28 mouse cellular contexts compared by ENCODE assay signal in genomic region chr9:44977813-44978212, GRCm38 (mm10). TPM values are rescaled to one million over a fixed set of nuclear protein-coding genes. Genes with fewer than 3 reads are reported as not detected.
"Had no signal": no experiment of that assay in that cellular context is flagged by ENCODE, and none has a peak within 500 bp of the region (broad histone marks: within the 10 kb centered on the region; RNA-seq: fewer than 3 reads in every experiment).

No protein-coding gene starts in this region.

- H3K4me3 ChIP-seq: layer of hippocampus, adult 2 months; limb, embryonic 10.5 days; limb, embryonic 13.5 days; liver, embryonic 12.5 days; liver, embryonic 15.5 days; lung, embryonic 15.5 days; megakaryocyte, embryonic 14.5 days; midbrain, embryonic 10.5 days; midbrain, embryonic 13.5 days; myocyte; neural tube, embryonic 13.5 days had no signal

- H3K27ac ChIP-seq: kidney, postnatal 0 days; layer of hippocampus, adult 2 months; limb, embryonic 10.5 days; limb, embryonic 13.5 days; liver, embryonic 12.5 days; liver, embryonic 15.5 days; lung, embryonic 15.5 days; midbrain, embryonic 10.5 days; midbrain, embryonic 13.5 days; neural tube, embryonic 13.5 days had no signal

- H3K4me2 ChIP-seq: limb, embryonic 13.5 days; liver, embryonic 12.5 days; liver, embryonic 15.5 days; lung, embryonic 15.5 days; midbrain, embryonic 13.5 days; neural tube, embryonic 13.5 days had no signal

- H3K9ac ChIP-seq: limb, embryonic 13.5 days; liver, embryonic 12.5 days; liver, embryonic 15.5 days; lung, embryonic 15.5 days; midbrain, embryonic 13.5 days; neural tube, embryonic 13.5 days had no signal

- H3K27me3 ChIP-seq: lung, embryonic 15.5 days had no signal

- H3K36me3 ChIP-seq: limb, embryonic 10.5 days; limb, embryonic 13.5 days; liver, embryonic 12.5 days; liver, embryonic 15.5 days; lung, embryonic 15.5 days; midbrain, embryonic 10.5 days; midbrain, embryonic 13.5 days; neural tube, embryonic 13.5 days had no signal

- ATAC-seq: intestine, postnatal 0 days; liver, embryonic 12.5 days; midbrain, embryonic 13.5 days; midbrain, embryonic 16.5 days had no signal

- DNase-seq: kidney, adult 2 months; kidney, postnatal 25 days; layer of hippocampus, adult 9-11 months; liver; lung, adult 18-20 months; lung, postnatal 10 days; lung, postnatal 36 days; retina, postnatal 1 day; thymus, postnatal 25 days had no signal

- H3K4me1 ChIP-seq: limb, embryonic 10.5 days; limb, embryonic 13.5 days; lung, embryonic 15.5 days; midbrain, embryonic 10.5 days; midbrain, embryonic 13.5 days; neural tube, embryonic 13.5 days had no signal

- H3K9me3 ChIP-seq: limb, embryonic 10.5 days; limb, embryonic 13.5 days; liver, embryonic 12.5 days; liver, embryonic 15.5 days; lung, embryonic 15.5 days; midbrain, embryonic 10.5 days; midbrain, embryonic 13.5 days; neural tube, embryonic 13.5 days had no signal

RNA-seq across cellular contexts. Expression of gene Cd3g, which starts 2.4 kb away (rescaled TPM):
- total RNA-seq: layer of hippocampus, adult 2 months; layer of hippocampus, postnatal 25 days; left cerebral cortex, adult 18-20 months; left cerebral cortex, postnatal 25 days had no signal
- polyA plus RNA-seq: kidney, embryonic 14.5 days; kidney, postnatal 0 days; limb, embryonic 10.5 days; liver, embryonic 12.5 days; midbrain, embryonic 10.5 days; midbrain, embryonic 13.5 days; midbrain, embryonic 16.5 days; neural tube, embryonic 13.5 days; testis, adult 2 months had no signal

RNA-seq across cellular contexts. Expression of gene Cd3d, which starts 3.8 kb away (rescaled TPM):
- total RNA-seq: layer of hippocampus, adult 2 months; layer of hippocampus, postnatal 25 days; left cerebral cortex, adult 18-20 months; left cerebral cortex, postnatal 25 days had no signal
- polyA plus RNA-seq: kidney, embryonic 14.5 days; limb, embryonic 10.5 days; limb, embryonic 13.5 days; liver, embryonic 12.5 days; midbrain, embryonic 10.5 days; midbrain, embryonic 13.5 days; midbrain, embryonic 16.5 days; myocyte; neural tube, embryonic 13.5 days had no signal

RNA-seq across cellular contexts. Expression of gene Cd3e, which starts 31.6 kb away (rescaled TPM):
- total RNA-seq: layer of hippocampus, adult 2 months; layer of hippocampus, postnatal 25 days; left cerebral cortex, adult 18-20 months; left cerebral cortex, postnatal 25 days had no signal
- polyA plus RNA-seq: kidney, embryonic 14.5 days; limb, embryonic 10.5 days; limb, embryonic 13.5 days; liver, embryonic 12.5 days; liver, embryonic 15.5 days; midbrain, embryonic 10.5 days; midbrain, embryonic 13.5 days; midbrain, embryonic 16.5 days; myocyte had no signal
